Mouse (Mus musculus) liver, embryonic 16.5 days (tissue): ENCODE measurements around the gene Aff4. TPM values are rescaled to one million over a fixed set of nuclear protein-coding genes. Genes with fewer than 3 reads are reported as not detected.
"Not testable (repeated sequence)": the region's sequence is repeated elsewhere in the genome, so short reads cannot be mapped to it uniquely, and the experiment has no call there.

Experiments used
- ATAC-seq: fragments of 200-750 bp; cut with Nextera tagmentation; 2 replicates; pipeline ENCODE4 v1.8.0; 2017; ENCODE audit warnings: low read depth, mild to moderate bottlenecking, moderate number of reproducible peaks, moderate library complexity
- H3K27ac ChIP-seq: fragments of 300-500 bp; sonication (generic); 2 replicates; pipeline ENCODE4 v1.5.1; 2014; ENCODE audit warnings: mild to moderate bottlenecking, low read length
- H3K27me3 ChIP-seq: fragments of 300-500 bp; sonication (generic); 2 replicates; pipeline ENCODE4 v1.6.1; 2014; ENCODE audit warnings: low read depth, low read length, mixed read lengths; ENCODE audit not compliant: control insufficient read depth, insufficient read depth
- H3K36me3 ChIP-seq: fragments of 300-500 bp; sonication (generic); 2 replicates; pipeline ENCODE4 v1.6.1; 2014; ENCODE audit warnings: mild to moderate bottlenecking; ENCODE audit not compliant: control insufficient read depth, insufficient read depth
- H3K4me1 ChIP-seq: fragments of 300-500 bp; sonication (generic); 2 replicates; pipeline ENCODE4 v1.6.1; 2014; ENCODE audit warnings: low read depth, low read length, mixed read lengths; ENCODE audit not compliant: control insufficient read depth
- H3K4me2 ChIP-seq: fragments of 300-500 bp; sonication (generic); 2 replicates; pipeline ENCODE4 v1.6.1; 2014; ENCODE audit warnings: low read depth, low read length, mixed read lengths
- H3K4me3 ChIP-seq: fragments of 300-500 bp; sonication (generic); 2 replicates; pipeline ENCODE4 v1.5.1; 2014; ENCODE audit warnings: low read depth, mild to moderate bottlenecking, low read length
- H3K9ac ChIP-seq: fragments of 300-500 bp; sonication (generic); 2 replicates; pipeline ENCODE4 v1.6.1; 2014; ENCODE audit warnings: low read depth, low read length
- H3K9me3 ChIP-seq: fragments of 300-500 bp; sonication (generic); replicated peaks from 2 replicates; pipeline ENCODE4 v1.6.1; 2016; ENCODE audit warnings: low read length; ENCODE audit not compliant: control insufficient read depth
- WGBS: fragments of 180-500 bp; shearing (Covaris S2); extraction: QIAGEN DNeasy Blood & Tissue Kit; methylation state at CpG from one replicate; pipeline ENCODE4 v1.1.7; 2014; ENCODE audit not compliant: insufficient replicate concordance; 5-methylcytosine and 5-hydroxymethylcytosine counted together
- polyA plus RNA-seq: library from polyadenylated mRNA; unstranded; fragments of >200 nt; fragmentation: Nextera tagmentation; extraction: Ambion mirVana; gene quantifications from 2 replicates; pipeline ENCODE4 v1.2.1, GENCODE M21; 2015

Gene Aff4
- polyA plus RNA-seq, 1 experiment from 2014 or later: 8.6 TPM

GRCm38 (mm10) chr11:53312823-53313222, 37.8 kb upstream of the Aff4 start:
- H3K4me2 ChIP-seq, ATAC-seq: not testable (repeated sequence)

DNA sequence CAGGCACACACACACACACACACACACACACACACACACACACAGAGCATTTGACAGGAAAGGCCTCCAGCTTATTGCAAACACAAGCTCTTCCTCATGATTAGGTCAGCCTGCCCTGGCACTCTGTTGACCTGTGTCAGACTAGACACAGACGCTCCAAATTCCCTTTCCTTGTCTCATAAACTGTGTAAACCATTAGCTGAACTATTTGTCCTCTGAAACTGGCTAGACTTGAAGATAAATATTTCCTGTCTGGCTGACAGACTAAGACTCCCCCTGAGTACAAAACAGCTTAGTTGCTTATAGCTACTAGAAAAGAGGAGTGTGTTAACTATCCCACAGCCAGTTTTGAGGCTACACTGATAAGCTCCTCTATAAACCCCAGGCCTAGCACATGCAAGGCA, 35.9 kb upstream of the Aff4 start:
- Histone ChIP-seq H3K9me3 (no peaks in the 10 kb centered on the region), H3K4me2 (no peak overlapping the region), H3K4me3 (no peak overlapping the region), H3K36me3 (no peaks in the 10 kb centered on the region), H3K4me1 (no peaks in the 10 kb centered on the region; the same call in 1 of the 2 replicates), H3K9ac (no peak overlapping the region), H3K27me3 (no peaks in the 10 kb centered on the region), H3K27ac (0 out of 2 replicates have a peak overlapping the region, but pooled peaks have one; percentile 26)
- ATAC-seq: 0 out of 2 replicates have a peak, but pooled peaks have one; percentile 39
- WGBS: 17% methylated on average over 1 of the region's 1 CpGs

More at GRCm38 (mm10) chr11:53312823-53313222, 37.8 kb upstream of the Aff4 start:
- H3K4me1 ChIP-seq: peaks cover 10% of the 10 kb centered on the region
- not testable (repeated sequence) for H3K9me3 ChIP-seq, H3K36me3 ChIP-seq, H3K27ac ChIP-seq, H3K9ac ChIP-seq, H3K4me3 ChIP-seq, H3K27me3 ChIP-seq
- WGBS: 28% methylated on average over 1 of the region's 1 CpGs

- ATAC-seq: no peak
- H3K27me3 ChIP-seq: no peaks in the 10 kb centered on the region
- H3K4me2 ChIP-seq: no peak overlapping the region
- H3K9me3 ChIP-seq: no peaks in the 10 kb centered on the region
- no peak overlapping the region for H3K27ac ChIP-seq
- H3K4me1 ChIP-seq: no peaks in the 10 kb centered on the region; the same call in 1 of the 2 replicates
- no peak overlapping the region for H3K9ac ChIP-seq
- WGBS: 46% methylated on average over 6 of the region's 6 CpGs
- no peak overlapping the region for H3K4me3 ChIP-seq
- no peaks in the 10 kb centered on the region for H3K36me3 ChIP-seq
Observed at GRCm38 (mm10) chr11:53316996-53317395, 33.6 kb upstream of the Aff4 start.

DNA sequence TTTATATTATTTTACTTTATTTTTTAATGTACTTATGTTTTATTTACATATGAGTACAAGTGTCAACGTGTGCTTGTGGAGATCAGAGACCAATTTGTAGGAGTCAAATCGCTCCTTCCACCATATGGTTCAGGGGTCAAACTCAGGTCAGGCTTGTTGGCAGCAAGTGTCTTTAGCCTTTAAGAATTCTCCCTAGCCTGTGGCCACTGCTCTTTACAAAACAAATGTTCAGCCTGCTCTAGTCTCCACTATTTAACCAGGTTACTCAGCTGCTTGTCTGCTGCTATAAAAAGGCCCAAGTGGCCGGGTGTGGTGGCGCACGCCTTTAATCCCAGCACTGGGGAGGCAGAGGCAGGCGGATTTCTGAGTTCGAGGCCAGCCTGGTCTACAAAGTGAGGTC, 32.6 kb upstream of the Aff4 start:
- H3K4me2 ChIP-seq: no peak overlapping the region
- no peak overlapping the region for H3K4me3 ChIP-seq
- H3K27me3 ChIP-seq: no peaks in the 10 kb centered on the region
- no peaks in the 10 kb centered on the region; the same call in 1 of the 2 replicates for H3K4me1 ChIP-seq
- no peak for ATAC-seq
- H3K36me3 ChIP-seq: no peaks in the 10 kb centered on the region
- 77% methylated on average over 7 of the region's 7 CpGs for WGBS
- no peaks in the 10 kb centered on the region for H3K9me3 ChIP-seq
- no peak overlapping the region for H3K9ac ChIP-seq
- H3K27ac ChIP-seq: no peak overlapping the region

GRCm38 (mm10) chr11:53318568-53318967, 32.1 kb upstream of the Aff4 start:
- 50% methylated on average over 3 of the region's 3 CpGs for WGBS
- not testable (repeated sequence) for H3K4me2 ChIP-seq, H3K36me3 ChIP-seq, H3K4me3 ChIP-seq, H3K27me3 ChIP-seq, ATAC-seq, H3K9me3 ChIP-seq, H3K4me1 ChIP-seq, H3K9ac ChIP-seq, H3K27ac ChIP-seq

- H3K4me2 ChIP-seq, H3K9ac ChIP-seq, H3K27me3 ChIP-seq, H3K27ac ChIP-seq, H3K36me3 ChIP-seq, H3K4me3 ChIP-seq, H3K4me1 ChIP-seq, H3K9me3 ChIP-seq, ATAC-seq: not testable (repeated sequence)
- 72% methylated on average over 13 of the region's 13 CpGs for WGBS
Observed at GRCm38 (mm10) chr11:53319867-53320266, 30.8 kb upstream of the Aff4 start.

- H3K9ac ChIP-seq: peak within 1 kb of the TSS; percentile 84
- H3K27me3 ChIP-seq: no peaks in the 10 kb centered on the region
- peak within 1 kb of the TSS; percentile 84 for H3K4me3 ChIP-seq
- H3K4me2 ChIP-seq: peak within 1 kb of the TSS; percentile 86
- H3K36me3 ChIP-seq: peaks cover 12% of the 10 kb centered on the region
- H3K27ac ChIP-seq: no peak within 1 kb of the TSS
- no peaks in the 10 kb centered on the region for H3K9me3 ChIP-seq
- WGBS: under 1% methylated on average over 21 of the region's 21 CpGs
- peaks cover 11% of the 10 kb centered on the region for H3K4me1 ChIP-seq
- peak; percentile 97 for ATAC-seq
Observed at GRCm38 (mm10) chr11:53324512-53324968, 26.1 kb upstream of the Aff4 start, which contains the start of gene Zcchc10. Gene Zcchc10, plus strand, starts transcription at chr11:53324679.

DNA sequence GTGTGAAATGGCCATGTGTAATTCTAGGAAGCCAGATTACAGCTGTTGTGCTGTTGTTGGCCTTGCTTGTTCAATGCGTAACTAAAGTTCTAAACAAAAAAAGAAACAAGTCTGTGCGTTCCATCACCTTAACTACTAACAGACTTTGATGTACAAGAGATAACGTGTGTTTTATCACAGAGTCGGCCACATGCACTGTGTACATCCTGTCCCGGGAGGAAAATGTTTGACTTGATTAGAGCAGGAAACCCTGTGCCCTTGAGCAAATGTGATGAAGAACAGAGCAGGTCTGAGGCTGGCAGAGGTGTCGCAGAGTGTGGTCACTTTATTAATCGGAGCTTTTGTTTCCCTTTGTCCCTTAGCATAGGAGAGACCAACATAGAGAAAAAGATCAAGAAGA, 20.3 kb upstream of the Aff4 start:
- H3K4me3 ChIP-seq: no peak overlapping the region
- no peak for ATAC-seq
- H3K9me3 ChIP-seq: no peaks in the 10 kb centered on the region
- H3K4me1 ChIP-seq: peaks cover 4% of the 10 kb centered on the region
- no peaks in the 10 kb centered on the region for H3K27me3 ChIP-seq
- WGBS: 41% methylated on average over 7 of the region's 7 CpGs
- H3K4me2 ChIP-seq: no peak overlapping the region
- H3K27ac ChIP-seq: no peak overlapping the region
- H3K36me3 ChIP-seq: peaks cover 14% of the 10 kb centered on the region
- H3K9ac ChIP-seq: no peak overlapping the region

DNA sequence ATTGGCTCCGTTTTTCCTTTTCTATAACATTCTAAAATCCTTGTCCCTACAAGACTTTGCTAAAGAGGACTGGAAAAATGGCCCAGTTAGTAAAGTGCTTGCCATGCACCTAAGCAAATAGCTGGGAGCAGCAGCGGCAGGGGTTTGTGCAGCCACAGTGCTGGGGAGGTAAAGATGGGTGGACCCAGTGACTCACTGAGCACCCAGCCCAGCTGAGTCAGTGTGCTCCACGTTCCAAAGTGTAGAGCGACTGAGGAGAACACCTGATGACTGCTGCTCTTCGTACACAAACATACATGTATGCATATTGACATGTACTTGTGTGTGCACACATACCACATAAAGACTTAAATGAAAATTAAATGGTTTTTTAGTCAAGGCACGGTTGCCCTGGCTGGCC, 19.5 kb upstream of the Aff4 start:
- no peaks in the 10 kb centered on the region for H3K9me3 ChIP-seq
- no peak overlapping the region for H3K4me3 ChIP-seq
- H3K27ac ChIP-seq: no peak overlapping the region
- no peak overlapping the region for H3K4me2 ChIP-seq
- H3K4me1 ChIP-seq: no peaks in the 10 kb centered on the region; the same call in 1 of the 2 replicates
- H3K36me3 ChIP-seq: peaks cover 14% of the 10 kb centered on the region
- H3K27me3 ChIP-seq: no peaks in the 10 kb centered on the region
- ATAC-seq: no peak
- 77% methylated on average over 6 of the region's 6 CpGs for WGBS
- H3K9ac ChIP-seq: no peak overlapping the region
